Comparison of ENCODE assay signal across 8 mouse cellular contexts in genomic region chr19:60883129-60883528, GRCm38 (mm10). TPM values are rescaled to one million over a fixed set of nuclear protein-coding genes. Genes with fewer than 3 reads are reported as not detected.
DNase-seq lines count a peak whose midpoint lies in the region; ATAC-seq and TF ChIP-seq lines count a peak whose summit lies in the region.
"Had no signal": no experiment of that assay in that cellular context is flagged by ENCODE, and none has a peak within 500 bp of the region (broad histone marks: within the 10 kb centered on the region; RNA-seq: fewer than 3 reads in every experiment).

No protein-coding gene starts in this region.

- peak; percentile 92 for TF ChIP-seq CTCF in layer of hippocampus, adult 2 months (conservative IDR thresholded peaks at IDR 0.05)
- TF ChIP-seq CTCF in Patski (IDR thresholded peaks at IDR 0.05) = peak; percentile 80

- no peak overlapping the region for H3K27ac ChIP-seq in layer of hippocampus, adult 2 months
- H3K27ac ChIP-seq: liver, embryonic 15.5 days had no signal

- 5% methylated on average over 3 of the region's 3 CpGs for WGBS in large intestine, adult 2 months

- POLR2A ChIA-PET in Patski (lab: Charles Lee) = no interaction called here

- H3K4me3 ChIP-seq in layer of hippocampus, adult 2 months = no peak overlapping the region
- H3K4me3 ChIP-seq: liver, embryonic 15.5 days had no signal

- in situ Hi-C loops in Patski (cut with MboI; ENCODE audit: low pct_unique_long_range_greater_than_20kb) = no loop called here

- peaks cover 3% of the 10 kb centered on the region for H3K27me3 ChIP-seq in Patski

- peak; percentile 85 for ATAC-seq in Patski

- DNase-seq in layer of hippocampus, adult 2 months (ENCODE audit: low spot score in 2 of 2) = peak; percentile 31 to 42
- DNase-seq in layer of hippocampus, adult 9-11 months = no peak
- DNase-seq in Patski (ENCODE audit: low read depth, low spot score) = no peak
- peak; percentile 64 for DNase-seq in embryo, embryonic 10.5 days (ENCODE audit: low spot score)
- DNase-seq in large intestine, adult 2 months (ENCODE audit: low read depth, low spot score) = peak; percentile 48
- DNase-seq in right cerebral cortex, postnatal 14 days = peak; percentile 8
- no peak for DNase-seq in gastrocnemius, postnatal 10 days

- CTCF ChIA-PET in Patski (lab: Charles Lee) = interaction anchor here (0.7 to 1.8 kb wide), 7 partner anchors 8 to 215 kb away, joined by 3 to 22 read pairs (median 5); no protein-coding TSS in a partner anchor

RNA-seq across cellular contexts. Expression of gene Grk5, which starts 6.4 kb away (rescaled TPM):
- total RNA-seq in layer of hippocampus, adult 2 months (2021) = 10 to 100 TPM; 10.4 to 11.5 TPM
- 13.8 TPM for polyA plus RNA-seq in Patski (2021)
- polyA plus RNA-seq in large intestine, adult 2 months (2012; rRNA removed) = 1.6 and 1.9 TPM in 2 replicates
- 1 to 10 TPM; 6.8 to 9.7 TPM for total RNA-seq in gastrocnemius, postnatal 10 days (2021)

RNA-seq across cellular contexts. Expression of gene Prdx3, which starts 8.8 kb away (rescaled TPM):
- 10 to 100 TPM; 73.5 to 75.2 TPM for total RNA-seq in layer of hippocampus, adult 2 months (2021)
- 155 TPM for polyA plus RNA-seq in Patski (2021)
- 120 and 121 TPM in 2 replicates for polyA plus RNA-seq in large intestine, adult 2 months (2012; rRNA removed)
- total RNA-seq in gastrocnemius, postnatal 10 days (2021) = 100 to 1,000 TPM; 136 to 154 TPM

RNA-seq across cellular contexts. Expression of gene Sfxn4, which starts 21.9 kb away (rescaled TPM):
- total RNA-seq in layer of hippocampus, adult 2 months (2021) = 10 to 100 TPM; 14.3 to 16.9 TPM
- polyA plus RNA-seq in Patski (2021) = 6.8 TPM
- 0.24 and 0.33 TPM in 2 replicates for polyA plus RNA-seq in large intestine, adult 2 months (2012; rRNA removed)
- total RNA-seq in gastrocnemius, postnatal 10 days (2021) = 1 to 10 TPM; 1.9 to 2.8 TPM

Comparison
In these comparisons a context has a peak if more than half of its experiments do, and no peak if none do; other contexts are left out.
1. DNase-seq: peak in layer of hippocampus, adult 2 months (2 of 2), embryo, embryonic 10.5 days (single experiment), large intestine, adult 2 months (single experiment) and right cerebral cortex, postnatal 14 days (single experiment); none in layer of hippocampus, adult 9-11 months (single experiment), Patski (single experiment) and gastrocnemius, postnatal 10 days (single experiment).
2. RNA of gene Sfxn4, which starts 21.9 kb away (total RNA-seq): 14.3 to 16.9 TPM in layer of hippocampus, adult 2 months; 1.9 to 2.8 TPM in gastrocnemius, postnatal 10 days; every median in the first group is over 4 times any median in the second.